Mouse (Mus musculus) liver, embryonic 15.5 days (tissue): Measurements from ENCODE around the gene Abhd16a. TPM values are rescaled to one million over a fixed set of nuclear protein-coding genes. Genes with fewer than 3 reads are reported as not detected.

Experiments
- ATAC-seq: fragments of 200-750 bp; cut with Nextera tagmentation; 2 replicates; pipeline ENCODE4 v1.8.0; 2017; ENCODE audit warnings: moderate number of reproducible peaks, mild to moderate bottlenecking, moderate library complexity; ENCODE audit not compliant: insufficient read depth
- H3K27ac ChIP-seq: fragments of 300-500 bp; sonication (generic); replicated peaks from 2 replicates; pipeline ENCODE4 v1.5.1; 2015; ENCODE audit warnings: mild to moderate bottlenecking, inconsistent platforms
- H3K27me3 ChIP-seq: fragments of 300-500 bp; sonication (generic); 2 replicates; pipeline ENCODE4 v1.6.1; 2015; ENCODE audit warnings: mild to moderate bottlenecking, inconsistent platforms
- H3K36me3 ChIP-seq: fragments of 300-500 bp; sonication (generic); replicated peaks from 2 replicates; pipeline ENCODE4 v1.6.1; 2015; ENCODE audit warnings: moderate library complexity, mild to moderate bottlenecking, inconsistent platforms
- H3K4me1 ChIP-seq: fragments of 300-500 bp; sonication (generic); replicated peaks from 2 replicates; pipeline ENCODE4 v1.6.1; 2015; ENCODE audit warnings: inconsistent platforms
- H3K4me2 ChIP-seq: fragments of 300-500 bp; sonication (generic); 2 replicates; pipeline ENCODE4 v1.6.1; 2015; ENCODE audit warnings: moderate library complexity, mild to moderate bottlenecking, inconsistent platforms
- H3K4me3 ChIP-seq: fragments of 300-500 bp; sonication (generic); replicated peaks from 2 replicates; pipeline ENCODE4 v1.5.1; 2015; ENCODE audit warnings: mild to moderate bottlenecking, inconsistent platforms
- H3K9ac ChIP-seq: fragments of 300-500 bp; sonication (generic); 2 replicates; pipeline ENCODE4 v1.6.1; 2015; ENCODE audit warnings: moderate library complexity, mild to moderate bottlenecking, inconsistent platforms
- H3K9me3 ChIP-seq: fragments of 300-500 bp; sonication (generic); replicated peaks from 2 replicates; pipeline ENCODE4 v1.6.1; 2016; ENCODE audit warnings: inconsistent platforms
- WGBS: fragments of 180-500 bp; shearing (Covaris S2); methylation state at CpG from one replicate; pipeline ENCODE4 v1.1.7; 2015; ENCODE audit warnings: mixed read lengths; ENCODE audit not compliant: insufficient replicate concordance; 5-methylcytosine and 5-hydroxymethylcytosine counted together
- polyA plus RNA-seq: library from polyadenylated mRNA; unstranded; fragments of >200 nt; fragmentation: Nextera tagmentation; extraction: Ambion mirVana; gene quantifications from 2 replicates; pipeline ENCODE4 v1.2.1, GENCODE M21; 2015

Gene Abhd16a
- polyA plus RNA-seq, 1 experiment from 2014 or later, result 50.0 TPM

DNA sequence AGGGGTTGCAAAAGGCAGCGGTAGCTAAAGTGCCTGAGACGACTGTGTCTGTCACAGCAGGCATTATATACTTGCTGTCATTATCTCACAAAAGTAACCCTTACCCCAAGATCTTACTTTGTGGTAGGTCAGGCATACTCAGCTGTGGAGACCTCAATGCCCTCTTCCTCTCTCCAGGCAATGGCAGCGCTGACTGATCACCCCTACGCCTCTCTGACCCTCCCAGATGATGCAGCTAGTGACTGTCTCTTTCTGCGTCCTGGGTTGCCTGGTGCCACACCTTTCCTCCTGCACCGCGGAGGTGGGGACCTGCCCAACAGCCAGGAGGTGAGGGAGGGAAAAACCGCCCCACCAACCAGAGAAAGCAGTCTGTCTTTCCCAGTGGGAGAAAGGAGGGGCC, 27.8 kb upstream of the Abhd16a start:
- Histone ChIP-seq H3K9ac (no peak overlapping the region), H3K9me3 (no peaks in the 10 kb centered on the region), H3K36me3 (peaks cover 21% of the 10 kb centered on the region), H3K4me1 (peaks cover 65% of the 10 kb centered on the region), H3K4me3 (no peak overlapping the region), H3K4me2 (no peak overlapping the region), H3K27ac (no peak overlapping the region), H3K27me3 (peaks cover 53% of the 10 kb centered on the region)
- no peak for ATAC-seq
- WGBS, result 77% methylated on average over 8 of the region's 8 CpGs

DNA sequence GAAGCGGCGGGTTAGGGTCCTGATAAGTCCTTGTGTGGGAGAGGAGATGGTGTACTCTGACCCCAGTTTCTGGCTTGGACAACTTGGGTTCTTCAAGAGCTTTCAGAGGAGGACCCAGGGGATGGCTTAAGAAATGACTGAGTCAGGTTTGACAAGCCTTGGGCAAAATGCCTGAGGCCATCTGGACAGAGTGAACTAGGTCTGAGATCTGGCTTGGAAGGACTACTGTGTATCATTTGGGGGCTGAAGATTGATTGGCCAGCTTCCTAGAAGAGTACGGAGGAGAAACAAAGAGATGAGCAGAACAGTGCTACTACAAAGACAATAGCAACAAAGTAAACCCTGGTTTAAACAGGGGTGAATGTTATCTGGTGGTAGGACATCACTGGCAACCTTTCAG, 25.6 kb upstream of the Abhd16a start:
- no peak overlapping the region for H3K4me2 ChIP-seq
- H3K36me3 ChIP-seq, result peaks cover 1% of the 10 kb centered on the region
- no peak overlapping the region for H3K27ac ChIP-seq
- ATAC-seq, result no peak
- no peak overlapping the region for H3K9ac ChIP-seq
- H3K9me3 ChIP-seq, result no peaks in the 10 kb centered on the region
- H3K27me3 ChIP-seq, result peaks cover 75% of the 10 kb centered on the region
- H3K4me3 ChIP-seq, result no peak overlapping the region
- peaks cover 56% of the 10 kb centered on the region for H3K4me1 ChIP-seq
- 68% methylated on average over 3 of the region's 3 CpGs for WGBS

DNA sequence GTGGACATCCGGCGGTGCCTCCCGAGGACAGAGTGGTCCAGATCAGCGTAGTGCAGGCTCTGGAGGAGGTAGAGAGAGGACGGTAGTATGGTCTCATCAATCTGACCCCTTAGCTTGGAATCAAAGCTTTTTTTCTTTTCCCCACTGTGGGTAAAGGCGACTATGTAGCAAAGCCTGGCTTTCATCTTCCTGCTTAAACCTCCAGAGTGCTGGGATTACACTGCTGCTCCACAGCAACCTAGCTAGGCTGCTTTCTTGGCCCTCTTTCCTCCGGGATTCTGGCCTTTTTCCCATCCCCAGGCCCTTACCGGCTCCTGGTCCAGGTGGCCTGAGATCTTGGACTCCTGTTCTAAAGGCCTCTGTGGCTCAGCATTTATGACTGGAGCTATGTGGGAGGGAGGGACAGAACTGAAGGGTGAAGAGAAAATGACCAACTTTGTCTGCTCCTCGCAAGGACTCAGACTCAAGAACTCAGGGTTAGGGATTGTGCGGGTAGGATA, 24.6 kb upstream of the Abhd16a start:
- Histone ChIP-seq H3K4me3 (peak overlapping the region; percentile 37), H3K9ac (no peak overlapping the region), H3K36me3 (no peaks in the 10 kb centered on the region), H3K9me3 (no peaks in the 10 kb centered on the region), H3K27ac (no peak overlapping the region), H3K4me2 (peak overlapping the region; percentile 71), H3K27me3 (peaks cover 85% of the 10 kb centered on the region), H3K4me1 (peaks cover 46% of the 10 kb centered on the region)
- no peak for ATAC-seq
- 28% methylated on average over 10 of the region's 10 CpGs for WGBS

DNA sequence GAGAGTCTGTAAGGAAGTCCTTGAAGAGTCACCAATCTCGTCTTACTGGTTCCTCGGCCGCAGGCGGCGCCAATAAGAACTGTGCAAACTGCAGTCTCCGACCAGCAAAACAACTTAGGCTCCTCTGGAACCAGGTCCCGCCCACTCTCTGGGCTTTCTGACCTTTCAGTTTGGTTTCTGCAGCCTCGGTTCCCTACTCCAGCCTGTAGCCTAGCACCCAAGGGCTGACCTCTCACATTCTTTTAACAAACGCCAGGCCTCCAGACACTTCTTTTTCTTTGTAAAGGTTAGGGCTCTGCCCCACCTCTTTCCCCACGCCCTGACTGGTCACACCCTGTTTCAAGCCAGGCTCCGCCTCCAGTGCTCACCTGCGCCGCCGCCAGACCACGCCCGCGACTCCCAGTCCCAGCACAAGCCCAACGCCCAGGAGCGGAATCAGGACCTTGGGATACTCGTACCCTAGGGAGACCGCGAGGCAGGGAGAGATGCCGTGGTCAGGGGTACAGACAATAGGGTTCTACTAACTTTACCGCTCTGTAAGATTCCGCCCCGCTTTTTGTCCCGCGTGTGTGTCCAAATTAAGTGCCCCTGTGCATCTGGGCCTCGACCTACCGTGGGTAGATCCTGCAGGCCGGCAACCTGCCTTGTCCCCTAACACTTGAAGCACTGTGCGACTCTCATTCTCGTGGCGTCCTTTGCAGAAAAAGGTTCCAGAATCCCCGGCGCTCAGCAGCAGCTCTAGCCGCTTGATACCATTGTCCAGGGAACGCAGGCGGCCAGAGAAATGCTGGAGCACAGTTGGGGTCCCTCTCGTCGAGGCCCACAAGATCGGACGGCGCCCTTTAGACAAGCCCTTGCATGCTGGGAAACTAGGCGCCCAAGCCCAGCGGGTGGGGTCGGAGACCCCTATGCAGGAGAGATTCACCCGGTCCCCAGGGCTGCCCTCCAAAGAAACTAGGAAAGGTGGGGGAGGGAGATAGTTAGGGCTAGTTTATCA, 23.8 kb upstream of the Abhd16a start, which contains the start of gene Ly6g6c:
Gene Ly6g6c (plus strand): TSS at position 438 of the 997 bp plus-strand sequence.
- H3K27ac ChIP-seq, result no peak within 1 kb of the TSS
- no peaks in the 10 kb centered on the region for H3K9me3 ChIP-seq
- H3K36me3 ChIP-seq, result no peaks in the 10 kb centered on the region
- H3K4me1 ChIP-seq, result peaks cover 38% of the 10 kb centered on the region
- WGBS, result under 1% methylated on average over 48 of the region's 48 CpGs
- H3K4me3 ChIP-seq, result peak within 1 kb of the TSS; percentile 37
- 0 out of 2 replicates have a peak, but pooled peaks have one; percentile 14 for ATAC-seq
- peak within 1 kb of the TSS; percentile 71 for H3K4me2 ChIP-seq
- H3K27me3 ChIP-seq, result peaks cover 81% of the 10 kb centered on the region
- no peak within 1 kb of the TSS; the same call in 1 of the 2 replicates for H3K9ac ChIP-seq

DNA sequence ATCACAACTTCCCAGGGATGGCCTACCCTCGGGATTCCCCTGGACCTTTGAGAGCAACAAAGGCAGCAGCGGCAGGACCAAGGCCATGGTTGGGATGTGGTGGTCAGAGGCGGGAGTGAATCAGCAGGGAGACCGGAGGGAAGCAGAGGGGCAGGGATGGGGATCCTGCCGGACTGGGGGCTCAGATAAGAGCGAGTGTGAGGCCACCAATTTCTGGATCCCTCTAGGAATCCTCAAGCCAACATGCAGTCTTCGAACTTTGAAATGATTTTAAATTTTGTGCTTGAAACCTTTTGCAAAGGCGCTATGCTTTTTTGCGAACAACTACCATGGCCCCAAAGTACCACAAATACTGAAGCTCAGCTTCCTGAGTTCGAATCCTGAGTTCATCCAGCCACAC, 23.0 kb upstream of the Abhd16a start, which contains the start of gene Mpig6b:
Gene Mpig6b (minus strand): TSS at position 101 of the 400 bp plus-strand sequence.
- peaks cover 82% of the 10 kb centered on the region for H3K27me3 ChIP-seq
- no peak for ATAC-seq
- peak within 1 kb of the TSS; percentile 37 for H3K4me3 ChIP-seq
- 34% methylated on average over 10 of the region's 10 CpGs for WGBS
- H3K4me1 ChIP-seq, result peaks cover 35% of the 10 kb centered on the region
- no peak within 1 kb of the TSS; the same call in 1 of the 2 replicates for H3K9ac ChIP-seq
- H3K27ac ChIP-seq, result no peak within 1 kb of the TSS
- H3K36me3 ChIP-seq, result no peaks in the 10 kb centered on the region
- peak within 1 kb of the TSS; percentile 71 for H3K4me2 ChIP-seq
- no peaks in the 10 kb centered on the region for H3K9me3 ChIP-seq

DNA sequence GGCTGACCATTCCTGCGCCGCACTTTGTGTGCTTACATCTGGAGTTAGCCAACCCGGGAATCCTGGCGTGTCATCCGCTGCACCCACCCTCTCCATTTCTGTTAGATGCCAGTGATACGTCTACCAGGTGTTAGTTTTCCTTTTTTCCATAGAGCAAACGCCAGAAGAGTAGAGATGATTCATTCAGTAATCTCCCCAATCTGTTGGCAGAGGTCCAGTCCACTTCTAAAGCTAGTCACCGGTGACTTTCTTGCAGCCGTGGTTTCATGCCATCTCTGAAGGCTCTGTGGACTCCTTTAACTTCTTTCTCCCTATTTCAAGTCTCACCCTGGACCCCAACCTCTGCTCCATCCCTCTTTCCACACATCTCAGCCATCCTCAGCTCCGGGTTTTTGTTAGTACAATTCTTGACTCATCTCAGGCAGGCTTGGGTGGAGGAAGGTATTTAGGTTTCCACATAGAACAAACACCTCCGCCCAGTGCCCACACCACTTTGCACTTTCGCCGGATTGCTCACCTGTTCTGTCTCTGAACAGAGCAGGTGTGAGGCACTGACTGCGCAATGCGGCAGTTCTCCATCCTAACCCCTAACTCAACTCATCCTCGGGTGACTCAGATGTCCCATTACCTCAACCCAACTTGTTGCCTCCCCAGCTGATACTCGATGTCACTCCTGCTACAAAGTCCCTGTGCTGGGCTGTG, 20.7 kb upstream of the Abhd16a start:
- Histone ChIP-seq H3K4me2 (no peak overlapping the region), H3K36me3 (no peaks in the 10 kb centered on the region), H3K4me1 (peaks cover 31% of the 10 kb centered on the region), H3K9me3 (no peaks in the 10 kb centered on the region), H3K27me3 (peaks cover 75% of the 10 kb centered on the region), H3K4me3 (no peak overlapping the region), H3K9ac (no peak overlapping the region), H3K27ac (no peak overlapping the region)
- ATAC-seq, result no peak
- WGBS, result 67% methylated on average over 17 of the region's 17 CpGs

DNA sequence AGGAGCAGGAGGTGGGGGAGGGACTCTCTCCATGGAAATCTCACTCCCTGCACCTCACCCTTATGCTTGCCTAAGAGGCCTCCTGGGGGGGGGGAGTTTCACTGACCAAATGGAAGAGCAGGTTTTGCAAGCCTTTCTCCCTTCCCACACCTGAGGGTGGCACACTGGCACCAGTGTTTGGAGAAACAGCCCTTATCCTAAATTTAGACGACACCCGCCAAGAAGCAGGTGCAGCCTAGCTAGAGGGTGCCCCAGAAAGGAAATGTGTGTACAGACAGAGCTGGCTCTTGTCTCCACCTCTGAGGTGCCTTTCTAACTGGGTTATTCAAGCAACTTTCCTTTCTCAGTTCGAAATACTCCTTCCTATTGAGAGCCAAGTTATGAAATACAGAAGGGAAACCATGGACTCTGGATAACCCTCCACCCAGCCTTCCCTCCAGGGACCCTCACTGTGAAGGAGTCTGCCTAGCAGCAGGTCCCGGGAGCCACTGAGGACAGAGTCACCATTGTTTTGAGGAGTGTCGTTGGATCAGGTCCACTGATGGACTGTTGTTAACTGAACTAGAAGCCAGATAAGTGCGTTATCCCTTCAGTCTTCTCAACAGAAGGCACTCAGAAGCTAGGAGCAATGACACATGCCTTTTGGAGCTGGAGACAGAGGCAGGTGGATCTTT, 18.4 kb upstream of the Abhd16a start:
- H3K27ac ChIP-seq, result no peak overlapping the region
- H3K9me3 ChIP-seq, result no peaks in the 10 kb centered on the region
- WGBS, result 33% methylated on average over 6 of the region's 6 CpGs
- no peak overlapping the region for H3K9ac ChIP-seq
- no peaks in the 10 kb centered on the region for H3K36me3 ChIP-seq
- H3K4me3 ChIP-seq, result no peak overlapping the region
- no peak overlapping the region for H3K4me2 ChIP-seq
- H3K27me3 ChIP-seq, result peaks cover 60% of the 10 kb centered on the region
- ATAC-seq, result no peak
- H3K4me1 ChIP-seq, result peaks cover 17% of the 10 kb centered on the region

DNA sequence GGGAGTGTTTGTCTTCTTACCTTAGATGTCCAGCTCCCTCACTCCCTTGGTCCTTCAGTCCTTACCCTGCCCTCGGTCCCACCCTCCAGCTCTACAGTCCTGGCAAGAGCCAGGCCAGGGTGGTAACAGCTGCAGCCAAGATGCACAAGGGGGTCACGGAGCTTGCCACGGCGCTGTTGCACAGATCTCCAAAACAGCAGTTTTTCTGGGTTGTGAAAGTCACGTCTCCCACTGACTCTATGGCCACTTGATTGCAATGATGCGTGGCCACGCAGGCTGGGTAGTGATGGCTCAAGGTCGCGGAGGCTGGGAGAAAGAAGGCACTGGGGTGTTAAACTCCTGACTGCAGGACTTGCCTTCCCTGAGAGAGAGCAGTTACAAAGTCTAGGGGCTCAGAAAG, 17.6 kb upstream of the Abhd16a start:
- H3K9ac ChIP-seq, result no peak overlapping the region
- H3K36me3 ChIP-seq, result no peaks in the 10 kb centered on the region
- 67% methylated on average over 9 of the region's 9 CpGs for WGBS
- no peak overlapping the region for H3K4me3 ChIP-seq
- peaks cover 52% of the 10 kb centered on the region for H3K27me3 ChIP-seq
- H3K4me1 ChIP-seq, result peaks cover 14% of the 10 kb centered on the region
- no peak for ATAC-seq
- no peak overlapping the region for H3K4me2 ChIP-seq
- H3K9me3 ChIP-seq, result no peaks in the 10 kb centered on the region
- no peak overlapping the region for H3K27ac ChIP-seq

DNA sequence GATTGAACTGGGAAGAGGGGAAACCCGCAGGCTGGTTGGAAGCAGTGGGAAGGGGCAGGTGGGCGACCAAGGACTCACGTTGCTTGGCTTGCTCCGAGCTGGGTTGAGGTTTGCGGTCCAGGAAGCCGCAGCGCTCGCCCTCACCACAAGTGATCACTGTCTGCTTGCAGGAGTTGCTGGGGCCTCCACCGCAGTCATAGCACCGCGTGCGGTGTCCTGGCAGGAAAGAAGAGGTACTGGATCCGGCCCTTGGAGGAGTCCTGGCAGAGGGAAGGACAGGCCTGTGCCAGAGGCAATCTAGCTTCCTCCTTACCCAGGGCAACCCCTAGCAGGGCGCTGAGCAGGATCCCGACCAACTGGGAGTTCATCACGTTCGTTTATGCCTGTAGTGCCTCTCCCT, 15.0 kb upstream of the Abhd16a start:
- ATAC-seq, result no peak
- Histone ChIP-seq H3K9me3 (no peaks in the 10 kb centered on the region), H3K27ac (no peak overlapping the region), H3K27me3 (peaks cover 44% of the 10 kb centered on the region), H3K9ac (no peak overlapping the region; the same call in 1 of the 2 replicates), H3K4me3 (no peak overlapping the region), H3K36me3 (no peaks in the 10 kb centered on the region), H3K4me2 (no peak overlapping the region), H3K4me1 (peaks cover 31% of the 10 kb centered on the region)
- 24% methylated on average over 17 of the region's 17 CpGs for WGBS

DNA sequence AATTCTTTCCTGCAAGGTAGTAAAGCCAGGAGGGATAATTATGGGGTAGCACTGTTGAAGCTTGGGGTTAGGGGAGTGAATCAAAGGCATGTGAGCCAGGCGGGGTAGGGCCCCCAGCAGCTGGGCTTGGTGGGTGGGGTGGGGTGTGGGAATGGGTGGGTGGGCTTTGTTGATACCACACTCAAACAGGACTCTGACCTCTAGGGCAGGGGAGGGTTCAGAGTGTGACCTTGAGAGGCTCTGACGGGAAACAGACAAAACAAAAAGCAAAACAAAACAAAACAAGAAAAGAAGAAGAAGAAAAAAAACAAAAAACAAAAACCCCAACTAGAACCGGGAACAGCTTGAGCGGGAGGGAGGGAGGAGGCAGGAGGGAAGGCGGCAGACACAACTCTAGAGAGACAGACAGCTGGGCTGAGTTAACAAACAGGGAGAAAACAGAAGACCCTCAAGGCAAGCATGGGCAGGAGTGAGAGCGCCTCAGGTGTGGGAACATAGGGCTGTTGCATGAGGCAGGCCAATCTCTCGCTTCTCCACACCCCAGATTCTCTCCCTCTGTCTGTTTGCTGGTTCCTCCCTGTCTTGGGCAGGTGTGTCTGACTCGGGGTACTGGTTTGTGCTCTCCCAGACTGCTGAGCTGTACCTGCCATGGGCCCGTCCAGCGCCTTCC, 12.4 kb upstream of the Abhd16a start, which contains the start of gene Ly6g6e:
Gene Ly6g6e (plus strand): TSS at position 396 of the 670 bp plus-strand sequence.
- Histone ChIP-seq H3K27me3 (peaks cover 30% of the 10 kb centered on the region), H3K4me1 (peaks cover 46% of the 10 kb centered on the region), H3K9ac (no peak within 1 kb of the TSS), H3K4me2 (peak within 1 kb of the TSS; percentile 29), H3K4me3 (no peak within 1 kb of the TSS), H3K27ac (no peak within 1 kb of the TSS), H3K9me3 (no peaks in the 10 kb centered on the region), H3K36me3 (no peaks in the 10 kb centered on the region)
- WGBS, result 33% methylated on average over 10 of the region's 10 CpGs
- ATAC-seq, result no peak
